Mouse (Mus musculus) induced T-regulatory cell, adult 2 months (primary cell): ENCODE measurements around the gene Cfap54.

Experiments
- DNase-seq: peaks from one replicate; pipeline ENCODE4 v3.0.0-alpha.2; 2012; ENCODE audit warnings: low read depth

Cfap54 gene

GRCm38 (mm10) chr10:93081133-93081779 is at the start of gene Cfap54:
Cfap54 (minus strand) TSS chr10:93081618.
- DNase-seq = peak; percentile 96

DNA sequence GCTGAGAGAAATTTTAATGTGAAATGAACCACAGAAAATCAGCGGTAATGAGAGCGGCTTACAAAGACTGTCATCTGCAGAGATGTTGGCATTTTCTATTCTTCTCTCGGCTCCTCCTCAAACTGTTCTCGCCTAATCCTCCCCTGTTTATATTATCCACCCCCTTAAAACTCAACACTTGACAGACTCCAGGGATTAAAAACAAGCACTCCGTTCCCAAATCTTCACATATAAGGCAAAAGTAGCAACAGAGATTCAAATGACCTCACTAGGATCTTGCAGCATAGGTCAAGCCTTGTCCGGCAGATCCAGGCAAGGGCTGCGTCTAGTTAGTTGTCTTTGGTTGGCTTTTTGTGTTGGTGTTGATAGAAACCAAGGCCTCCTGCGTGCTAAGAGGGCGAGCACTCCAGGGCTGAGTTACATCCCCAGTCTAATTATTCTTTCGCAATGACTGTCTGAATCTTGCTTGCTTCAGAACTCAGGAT is 49.1 kb upstream of the Cfap54 start:
- DNase-seq = no peak

DNA sequence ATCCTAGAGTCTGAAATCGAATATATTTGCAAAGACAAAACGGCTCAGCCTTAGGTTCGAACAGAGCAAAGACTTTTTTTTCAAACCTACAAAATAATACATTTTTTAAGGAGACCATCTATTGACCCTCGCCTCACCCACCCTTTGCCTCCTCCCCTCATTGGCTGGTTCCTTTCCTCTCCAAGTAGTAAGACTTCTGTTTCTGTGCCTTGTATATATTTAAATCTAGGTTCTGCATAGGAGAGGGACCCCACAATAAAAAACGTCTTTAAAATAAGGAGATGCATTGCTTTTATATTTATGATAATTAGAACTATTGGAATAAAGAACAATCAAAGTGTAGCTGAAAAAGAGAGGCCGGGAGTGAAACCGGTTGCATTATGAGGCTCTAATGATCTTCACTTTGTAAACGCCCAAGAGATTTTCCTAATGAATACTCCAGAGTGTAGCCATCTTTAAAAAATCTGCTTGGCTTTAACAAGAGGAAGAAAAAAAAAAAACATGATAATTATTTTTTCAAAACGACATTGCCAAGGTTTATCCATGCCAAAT is 48.6 kb upstream of the Cfap54 start:
- DNase-seq = no peak

GRCm38 (mm10) chr10:93129345-93129744 is 47.9 kb upstream of the Cfap54 start:
- no peak for DNase-seq

- DNase-seq = no peak
These were observed 47.1 kb upstream of the Cfap54 start for GRCm38 (mm10) chr10:93128566-93128965.

DNA sequence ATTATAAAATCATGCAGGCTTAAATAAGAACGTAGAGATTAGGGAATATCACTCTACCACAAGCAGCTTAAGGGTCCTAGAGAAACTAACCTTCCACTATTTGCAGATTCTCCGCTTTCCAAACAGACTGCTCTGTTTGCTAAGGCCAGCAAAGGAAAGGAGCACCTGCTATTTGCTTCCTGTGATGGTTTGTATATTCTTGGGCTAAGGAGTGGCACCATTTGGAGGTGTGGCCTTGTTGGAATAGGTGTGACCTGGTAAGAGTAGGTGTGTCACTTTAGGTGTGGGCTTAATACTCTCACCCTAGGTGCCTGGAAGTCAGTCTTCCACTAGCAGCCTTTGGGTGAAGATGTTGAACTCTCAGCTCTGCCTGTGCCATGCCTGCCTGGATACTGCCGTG is 44.6 kb upstream of the Cfap54 start:
- DNase-seq = peak; percentile 50

DNA sequence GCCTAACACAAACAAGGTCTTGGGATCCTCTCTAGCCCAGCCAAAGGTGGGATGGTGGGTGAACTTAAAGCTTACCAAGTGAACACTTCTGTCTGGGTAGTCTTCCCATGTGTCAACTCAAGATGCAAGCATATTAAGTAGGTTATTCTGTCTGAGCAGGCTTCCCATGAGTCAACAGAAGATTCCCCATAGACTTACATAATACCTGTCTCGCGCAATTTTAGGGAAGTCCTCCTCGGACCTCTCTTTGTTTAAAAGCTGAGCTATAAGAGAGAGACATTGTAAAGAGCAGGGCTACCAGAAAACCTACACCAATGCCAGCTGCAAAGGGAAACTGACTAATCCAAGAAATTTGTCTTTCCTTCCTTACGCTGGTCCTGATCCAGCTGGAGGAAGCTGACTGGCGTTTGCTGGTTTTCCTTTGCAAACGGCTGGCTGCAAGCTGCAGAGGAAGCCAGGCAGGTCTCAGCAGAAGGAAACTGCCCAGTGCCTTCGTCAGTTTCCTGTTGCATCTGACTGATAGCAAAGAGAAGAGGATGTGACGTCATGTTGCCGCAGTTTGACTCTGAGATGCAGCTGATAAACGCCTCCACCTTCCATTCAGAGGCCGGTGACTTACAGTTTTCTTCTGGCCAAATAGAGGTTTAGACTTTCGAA is 42.7 kb upstream of the Cfap54 start:
- peak; percentile 97 for DNase-seq

DNA sequence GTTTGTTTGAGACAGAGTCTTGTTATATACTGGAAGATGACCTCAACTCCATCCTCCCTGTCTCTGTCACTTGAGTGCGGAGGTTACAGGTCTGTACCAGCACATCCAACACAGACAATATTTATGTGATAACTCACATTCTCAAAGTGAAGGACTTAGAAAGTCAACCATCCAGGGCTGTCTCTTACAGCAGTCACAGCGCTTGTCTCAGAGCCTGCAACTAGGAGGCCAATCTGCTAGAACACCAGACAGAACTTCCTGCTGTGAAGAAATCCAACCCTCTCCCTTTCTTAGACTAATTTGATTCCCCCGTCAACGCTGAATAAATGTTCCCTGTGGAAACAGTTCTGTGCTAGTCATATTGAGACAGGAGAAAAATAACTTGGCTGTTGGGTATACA is 41.9 kb upstream of the Cfap54 start:
- DNase-seq = peak; percentile 63

GRCm38 (mm10) chr10:93122399-93123184 is 41.2 kb upstream of the Cfap54 start:
- DNase-seq = peak; percentile 74

DNA sequence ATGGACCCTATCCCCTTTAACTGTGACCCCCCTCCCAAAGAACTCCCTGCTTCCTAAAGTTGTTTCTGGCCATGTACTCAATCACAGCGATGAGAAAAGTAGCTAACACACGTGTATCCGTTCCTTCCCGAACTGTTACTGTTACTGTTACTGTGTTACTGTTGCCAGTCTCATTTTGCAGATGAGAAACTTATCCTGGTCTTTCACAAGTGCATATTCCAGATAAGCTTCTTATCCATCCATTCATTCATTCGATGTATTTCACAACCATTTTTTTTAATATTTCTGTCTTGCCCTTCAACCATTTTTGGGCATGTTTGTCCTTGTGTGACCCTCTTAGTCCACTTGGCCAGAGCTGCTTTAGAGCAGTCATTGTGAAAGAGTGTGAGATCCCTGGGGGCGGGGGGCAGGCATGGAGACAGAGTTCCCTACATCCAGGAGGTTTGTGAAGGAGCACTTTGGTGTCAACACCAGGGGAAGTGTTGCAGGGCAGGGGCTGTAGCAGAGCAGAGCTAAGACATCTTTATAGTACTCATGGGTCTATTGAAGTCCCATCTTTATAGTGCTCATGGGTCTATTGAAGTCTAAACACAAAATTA is 39.9 kb upstream of the Cfap54 start:
- DNase-seq = no peak

DNA sequence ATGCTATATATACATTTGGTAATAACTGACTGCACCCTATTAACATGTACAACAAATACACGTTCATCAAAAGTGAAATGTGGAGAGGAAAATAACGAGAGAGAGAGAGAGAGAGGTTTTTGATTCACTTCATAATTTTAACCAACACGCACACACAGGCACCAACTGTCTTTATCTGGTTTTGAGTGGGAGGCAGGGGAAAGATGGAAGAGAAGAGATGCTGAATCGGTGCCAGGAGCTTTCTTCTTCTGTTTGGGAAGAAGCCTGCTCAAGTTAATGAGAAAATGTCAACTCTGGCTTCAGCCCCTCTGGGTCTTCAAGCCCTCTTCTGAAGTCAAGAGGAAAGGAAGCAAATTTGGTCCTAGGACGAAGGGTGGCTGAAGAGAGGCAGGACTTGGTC is 38.4 kb upstream of the Cfap54 start:
- no peak for DNase-seq

- no peak for DNase-seq
These were observed 35.2 kb upstream of the Cfap54 start for GRCm38 (mm10) chr10:93116636-93117035.

DNA sequence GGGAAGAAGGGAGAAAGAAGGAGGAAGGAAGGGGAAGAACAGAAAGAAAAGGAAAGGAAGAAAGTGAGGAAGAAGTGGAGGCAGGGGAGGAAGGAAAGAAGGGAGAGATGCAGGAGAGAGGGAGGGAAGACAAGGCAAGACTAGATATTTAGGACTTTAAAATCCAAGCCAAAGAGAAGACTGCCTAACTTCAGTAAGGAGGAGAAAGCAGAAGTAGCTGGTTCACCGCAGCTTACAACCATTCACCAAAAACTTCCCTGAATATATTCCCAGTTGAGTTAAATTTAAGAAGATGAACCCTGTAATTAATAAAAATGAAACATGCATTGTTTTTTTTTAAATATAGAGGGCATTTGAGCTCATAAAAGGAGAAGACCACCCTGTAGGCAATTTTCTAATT is 34.3 kb upstream of the Cfap54 start:
- no peak for DNase-seq

GRCm38 (mm10) chr10:93114782-93115181 is 33.4 kb upstream of the Cfap54 start:
- no peak for DNase-seq

GRCm38 (mm10) chr10:93113968-93114367 is 32.5 kb upstream of the Cfap54 start:
- DNase-seq = no peak

DNA sequence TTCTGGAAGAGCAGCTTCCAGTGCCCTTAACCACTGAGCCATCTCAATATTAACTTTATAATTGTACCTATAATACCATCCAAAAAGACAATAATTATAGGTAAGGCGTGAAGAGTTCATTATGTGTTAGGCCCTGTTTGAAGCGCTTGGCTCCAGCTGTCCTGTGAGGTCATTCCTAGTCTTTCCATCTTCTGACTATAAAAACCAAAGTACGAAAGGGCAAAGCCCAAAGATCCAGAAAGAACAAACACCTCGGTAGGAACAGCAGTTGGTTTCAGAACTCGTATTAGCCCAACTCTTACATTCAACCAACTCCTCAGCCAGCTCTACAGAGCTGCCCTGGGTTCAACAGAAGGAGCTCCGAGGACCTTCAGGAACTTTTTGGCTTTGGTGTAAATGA is 30.6 kb upstream of the Cfap54 start:
- no peak for DNase-seq

DNA sequence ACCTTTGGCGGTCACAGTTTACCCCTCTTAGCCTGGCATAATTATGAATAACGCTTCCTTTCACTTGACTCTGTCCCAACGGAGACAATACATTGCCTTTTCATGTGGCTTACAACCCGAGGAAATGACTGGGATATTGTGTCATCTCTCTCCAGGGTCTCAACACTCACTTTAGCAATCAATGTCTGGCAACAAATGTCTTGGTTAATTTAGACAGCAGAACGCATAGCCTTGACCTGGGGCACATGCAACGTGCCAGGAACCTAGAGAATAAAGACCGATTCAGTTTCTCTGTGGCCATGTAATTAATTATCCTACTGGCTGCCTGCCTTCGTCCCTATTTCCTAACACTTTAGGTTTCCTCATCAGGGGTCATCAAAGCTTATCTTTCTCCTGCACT is 30.0 kb upstream of the Cfap54 start:
- no peak for DNase-seq

GRCm38 (mm10) chr10:93105358-93105757 is 23.9 kb upstream of the Cfap54 start:
- DNase-seq = no peak

- DNase-seq = no peak
These were observed 22.9 kb upstream of the Cfap54 start for GRCm38 (mm10) chr10:93104357-93104756.

- DNase-seq = no peak
These were observed 22.3 kb upstream of the Cfap54 start for GRCm38 (mm10) chr10:93103676-93104075.

GRCm38 (mm10) chr10:93102321-93102720 is 20.9 kb upstream of the Cfap54 start:
- DNase-seq = no peak

DNA sequence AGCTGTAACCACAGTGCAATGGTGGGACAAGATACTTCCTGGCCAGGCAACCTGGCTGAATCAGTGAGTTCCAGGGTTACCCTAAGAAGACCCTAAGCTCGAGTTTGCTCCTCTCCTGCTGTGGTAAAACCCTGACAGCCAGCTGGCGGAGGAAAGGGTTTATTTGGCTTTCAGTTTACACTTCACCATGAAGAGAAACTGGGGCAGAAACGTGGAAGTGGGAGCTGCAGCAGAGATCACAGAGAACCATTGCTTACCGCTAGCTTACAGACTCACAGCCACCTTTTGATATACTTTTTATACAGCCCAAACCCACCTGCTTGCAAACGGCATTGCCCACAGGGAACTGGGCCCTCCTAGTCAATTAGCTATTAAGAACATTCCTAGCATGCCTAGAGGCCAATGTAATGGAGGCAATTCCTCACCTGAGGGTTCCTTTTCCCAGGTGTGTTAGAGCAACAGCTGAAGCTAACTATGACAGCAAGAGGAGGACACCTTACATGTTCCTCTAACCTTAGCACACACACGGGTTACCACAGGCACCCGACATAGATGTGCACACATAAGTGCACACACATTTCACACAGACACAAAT is 16.9 kb upstream of the Cfap54 start:
- no peak for DNase-seq
